Mouse (Mus musculus) embryonic fibroblast, embryonic 13.5 days (primary cell): ENCODE data around the gene Gimap1.

Experiments used
- CTCF ChIP-seq: IDR thresholded peaks from 2 replicates; pipeline ENCODE4 v1.5.1; 2011; ENCODE audit warnings: mild to moderate bottlenecking, control low read depth, low read length, moderate library complexity, borderline replicate concordance; ENCODE audit not compliant: insufficient read depth
- POLR2A ChIP-seq: IDR thresholded peaks from 2 replicates; pipeline ENCODE4 v1.6.1; 2011; ENCODE audit warnings: low read depth, mild to moderate bottlenecking, control low read depth, low read length, moderate library complexity

GRCm38 (mm10) chr6:48768933-48769332 lies 30.1 kb downstream of the Gimap1 start:
- TF ChIP-seq CTCF, result no peak
- no peak for TF ChIP-seq POLR2A
